Mouse (Mus musculus) right cerebral cortex, postnatal 10 days (tissue): Measurements from ENCODE around the gene Zbtb40.
A peak's percentile ranks its signal among the peaks of the same experiment; 100 is the strongest.

ENCODE experiments used
- DNase-seq, 2 experiments: peaks; one replicate each; pipeline ENCODE4 v3.0.0; 2021; ENCODE audit warnings: low spot score in 2 of 2

The Zbtb40 gene

GRCm38 (mm10) chr4:137033115-137033887, 15.3 kb downstream of the Zbtb40 start:
- DNase-seq = no peak

GRCm38 (mm10) chr4:137032456-137032855, 16.1 kb downstream of the Zbtb40 start:
- DNase-seq = no peak

DNA sequence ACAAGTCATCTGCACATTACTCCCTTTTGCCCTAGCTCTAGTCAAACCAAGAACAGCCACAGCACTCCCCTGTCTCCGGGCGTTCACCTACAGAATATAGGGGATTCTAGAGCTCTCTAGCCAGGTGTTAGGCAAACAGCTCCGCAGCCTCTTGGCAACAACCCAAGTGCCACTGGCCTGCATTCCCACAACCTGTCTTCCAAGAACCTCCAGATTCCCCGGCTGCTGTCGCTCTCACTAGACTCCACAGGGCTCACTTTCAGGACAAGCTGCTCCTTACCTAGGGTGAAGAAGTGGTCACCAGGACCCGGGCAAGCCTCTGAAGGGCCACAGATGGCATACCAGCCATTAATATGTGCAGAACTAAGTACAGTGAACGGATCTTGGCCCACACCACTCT, 17.3 kb downstream of the Zbtb40 start:
- DNase-seq = no peak

- no peak for DNase-seq
Measured at GRCm38 (mm10) chr4:137029348-137029747, 19.3 kb downstream of the Zbtb40 start.

GRCm38 (mm10) chr4:137027051-137027450, 21.6 kb downstream of the Zbtb40 start:
- no peak for DNase-seq

- no peak for DNase-seq
Measured at GRCm38 (mm10) chr4:137025570-137025969, 23.0 kb downstream of the Zbtb40 start.

- DNase-seq = no peak
Measured at GRCm38 (mm10) chr4:137025133-137025532, 23.5 kb downstream of the Zbtb40 start.

- no peak for DNase-seq
Measured at GRCm38 (mm10) chr4:137020065-137020464, 28.5 kb downstream of the Zbtb40 start.

- no peak for DNase-seq
Measured at GRCm38 (mm10) chr4:137015934-137016333, 32.7 kb downstream of the Zbtb40 start.

- DNase-seq = no peak
Measured at GRCm38 (mm10) chr4:137015476-137015856, 33.1 kb downstream of the Zbtb40 start.

DNA sequence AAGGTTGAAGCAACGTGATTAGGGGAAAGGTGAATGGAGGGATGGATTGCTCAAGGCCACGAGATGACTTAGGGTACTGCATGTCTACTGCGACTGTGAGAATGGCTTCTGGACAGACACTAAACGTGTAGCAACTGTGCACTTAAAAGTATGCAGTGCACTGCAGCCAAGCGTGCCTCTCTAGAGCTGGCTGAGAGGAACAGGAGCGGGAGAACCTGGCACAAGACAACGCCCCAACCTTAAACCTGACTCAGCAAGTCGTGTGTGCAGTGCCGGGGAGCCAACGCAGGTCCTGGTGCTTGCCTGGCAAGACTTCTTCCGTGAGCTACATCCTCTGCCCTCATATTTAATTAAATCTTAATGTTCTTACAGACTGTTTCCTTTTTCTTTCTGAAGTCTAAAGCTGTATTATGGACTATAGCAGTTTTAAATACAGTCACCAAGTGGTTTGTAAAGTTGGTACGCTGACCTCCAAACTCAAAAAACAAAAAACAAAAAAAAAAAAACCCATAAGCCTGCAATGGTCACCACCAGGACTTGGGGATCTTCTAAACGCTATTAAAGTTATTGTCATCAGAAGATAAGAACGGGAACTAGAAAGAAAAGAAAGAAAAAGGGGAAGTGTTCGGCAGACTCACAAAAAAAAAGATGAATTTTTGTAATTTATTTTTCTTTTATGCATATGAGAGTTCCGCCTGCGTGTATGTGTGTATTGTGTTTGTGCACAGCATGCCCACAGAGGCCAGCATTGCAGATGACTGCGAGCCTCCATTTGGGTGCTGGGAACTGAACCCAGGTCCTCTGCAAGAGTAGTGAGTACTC, 33.7 kb downstream of the Zbtb40 start:
- no peak for DNase-seq

DNA sequence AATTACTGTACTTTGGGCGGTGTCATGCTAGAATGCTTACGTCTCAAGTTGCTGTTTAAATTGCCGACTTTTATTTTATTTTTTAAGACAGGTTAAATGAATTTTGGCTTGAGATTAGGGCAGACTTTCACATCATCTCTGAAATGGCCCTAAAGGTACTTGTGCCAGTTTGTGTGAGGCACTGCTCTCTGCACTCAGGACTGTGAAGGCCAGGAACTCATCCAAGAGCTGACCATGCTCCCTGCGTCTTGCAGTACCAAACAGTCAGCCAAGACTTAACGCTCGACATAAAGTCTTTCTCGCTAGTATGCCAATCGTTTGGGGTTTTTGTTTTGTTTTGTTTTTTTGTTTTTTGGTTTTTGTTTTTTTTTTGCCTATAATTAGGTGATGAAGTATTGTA, 34.5 kb downstream of the Zbtb40 start:
- DNase-seq = no peak

- DNase-seq = no peak
Measured at GRCm38 (mm10) chr4:137006966-137007365, 41.6 kb downstream of the Zbtb40 start.

GRCm38 (mm10) chr4:137001825-137002224, 46.8 kb downstream of the Zbtb40 start:
- no peak for DNase-seq

GRCm38 (mm10) chr4:137001020-137001419, 47.6 kb downstream of the Zbtb40 start:
- DNase-seq = no peak

- no peak for DNase-seq
Measured at GRCm38 (mm10) chr4:136998371-136998770, 50.2 kb downstream of the Zbtb40 start.

GRCm38 (mm10) chr4:136997723-136998345, 50.8 kb downstream of the Zbtb40 start:
- DNase-seq = no peak

DNA sequence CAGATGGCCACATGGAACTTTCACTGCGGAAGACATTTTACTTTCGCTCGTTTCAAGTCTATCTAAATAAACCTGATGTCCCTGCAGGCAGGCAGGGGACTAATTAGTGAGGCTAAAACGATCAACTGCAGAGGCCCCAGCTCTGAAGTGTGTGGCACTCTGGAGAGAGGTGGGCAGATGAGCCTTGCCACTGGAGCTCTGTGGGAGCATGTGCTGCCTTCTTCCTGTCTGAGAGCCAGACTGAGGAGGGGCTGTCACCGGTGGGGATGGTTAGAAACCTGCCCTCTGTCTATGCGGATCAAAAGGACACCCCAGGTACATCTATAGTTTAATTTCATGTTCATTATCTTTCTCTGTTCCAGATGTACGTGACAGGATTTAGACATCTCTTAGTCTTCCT, 51.7 kb downstream of the Zbtb40 start:
- DNase-seq = no peak

- peak; percentile 67 to 68 for DNase-seq
Measured at GRCm38 (mm10) chr4:136995361-136995760, 53.2 kb downstream of the Zbtb40 start.

- DNase-seq = no peak
Measured at GRCm38 (mm10) chr4:136981993-136982695, 66.5 kb downstream of the Zbtb40 start.

- DNase-seq = peak; percentile 73 to 82
Measured at GRCm38 (mm10) chr4:136981347-136981746, 67.3 kb downstream of the Zbtb40 start.

DNA sequence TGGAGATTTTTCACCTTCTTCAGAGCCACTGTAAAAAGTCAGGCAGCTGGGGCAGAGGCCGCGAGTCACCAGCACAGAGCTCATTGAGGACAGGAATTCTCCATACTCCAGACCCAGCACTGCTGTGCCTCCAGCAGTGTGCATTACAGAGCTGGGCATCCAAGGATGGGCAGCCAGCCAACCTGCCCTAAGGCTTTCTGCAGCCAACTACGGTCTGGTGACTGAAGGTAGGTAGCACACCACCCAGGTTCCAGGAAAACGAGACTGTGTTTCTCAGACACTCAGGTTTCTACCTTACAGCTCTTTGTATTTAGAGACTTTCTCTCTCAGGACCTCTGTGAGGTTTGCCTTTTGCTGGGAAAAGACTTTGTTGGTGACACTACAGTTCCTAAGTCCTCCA, 67.7 kb downstream of the Zbtb40 start:
- DNase-seq = no peak
